Mouse (Mus musculus) kidney, embryonic 14.5 days (tissue): Measurements from ENCODE around the gene Moxd1. TPM values are rescaled to one million over a fixed set of nuclear protein-coding genes. Genes with fewer than 3 reads are reported as not detected.

Source experiments
- ATAC-seq: fragments of 200-750 bp; cut with Nextera tagmentation; 2 replicates; pipeline ENCODE4 v1.8.0; 2017; ENCODE audit warnings: moderate number of reproducible peaks, mild to moderate bottlenecking, moderate TSS enrichment, moderate library complexity; ENCODE audit not compliant: low FRiP score, low TSS enrichment
- H3K27ac ChIP-seq: fragments of 300-500 bp; sonication (generic); 2 replicates; pipeline ENCODE4 v1.5.1; 2014; ENCODE audit warnings: low read depth, mild to moderate bottlenecking, low read length, moderate library complexity, mixed read lengths
- H3K27me3 ChIP-seq: fragments of 300-500 bp; sonication (generic); 2 replicates; pipeline ENCODE4 v1.6.1; 2014; ENCODE audit warnings: mild to moderate bottlenecking, low read length; ENCODE audit not compliant: control insufficient read depth, insufficient read depth
- H3K36me3 ChIP-seq: fragments of 300-500 bp; sonication (generic); 2 replicates; pipeline ENCODE4 v1.6.1; 2014; ENCODE audit warnings: low read length, mixed read lengths; ENCODE audit not compliant: control insufficient read depth, insufficient read depth
- H3K4me1 ChIP-seq: fragments of 300-500 bp; sonication (generic); 2 replicates; pipeline ENCODE4 v1.6.1; 2014; ENCODE audit warnings: low read length, mixed read lengths; ENCODE audit not compliant: control insufficient read depth, insufficient read depth
- H3K4me2 ChIP-seq: fragments of 300-500 bp; sonication (generic); replicated peaks from 2 replicates; pipeline ENCODE4 v1.6.1; 2014; ENCODE audit warnings: low read depth, mild to moderate bottlenecking, low read length
- H3K4me3 ChIP-seq: fragments of 300-500 bp; sonication (generic); 2 replicates; pipeline ENCODE4 v1.5.1; 2014; ENCODE audit warnings: mild to moderate bottlenecking, low read length
- H3K9ac ChIP-seq: fragments of 300-500 bp; sonication (generic); 2 replicates; pipeline ENCODE4 v1.6.1; 2014; ENCODE audit warnings: low read depth, mild to moderate bottlenecking, low read length, moderate library complexity
- H3K9me3 ChIP-seq: fragments of 300-500 bp; sonication (generic); 2 replicates; pipeline ENCODE4 v1.6.1; 2016; ENCODE audit warnings: low read length; ENCODE audit not compliant: control insufficient read depth
- WGBS: fragments of 180-500 bp; shearing (Covaris S2); extraction: QIAGEN DNeasy Blood & Tissue Kit; methylation state at CpG from one replicate; pipeline ENCODE4 v1.1.7; 2014; 5-methylcytosine and 5-hydroxymethylcytosine counted together
- polyA plus RNA-seq: library from polyadenylated mRNA; unstranded; fragments of >200 nt; fragmentation: Nextera tagmentation; extraction: Ambion mirVana; gene quantifications from 2 replicates; pipeline ENCODE4 v1.2.1, GENCODE M21; 2014

Moxd1 gene
- polyA plus RNA-seq, 1 experiment from 2014 or later: 29.7 TPM

DNA sequence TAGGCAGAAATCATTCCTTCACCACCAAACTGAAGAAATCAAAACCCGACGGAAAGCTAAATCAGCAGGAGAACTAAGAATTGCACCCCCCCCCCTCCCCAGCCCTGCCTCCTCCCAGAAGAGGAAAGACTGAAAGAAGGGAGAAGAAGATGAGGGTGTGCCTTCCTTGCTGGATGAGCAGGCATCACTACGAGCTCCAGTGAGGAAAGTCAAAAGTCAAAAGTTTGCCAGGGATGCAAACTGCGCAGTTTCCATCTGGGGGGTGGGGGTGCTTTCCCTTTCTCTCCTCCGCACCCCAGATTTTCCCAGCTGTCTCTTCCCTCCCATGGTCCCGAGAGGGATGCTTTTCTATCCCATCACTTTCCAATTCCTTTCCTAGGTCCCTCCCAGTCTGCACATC lies 406 bp upstream of the Moxd1 start:
- WGBS: 12% methylated on average over 6 of the region's 6 CpGs
- ATAC-seq: no peak

DNA sequence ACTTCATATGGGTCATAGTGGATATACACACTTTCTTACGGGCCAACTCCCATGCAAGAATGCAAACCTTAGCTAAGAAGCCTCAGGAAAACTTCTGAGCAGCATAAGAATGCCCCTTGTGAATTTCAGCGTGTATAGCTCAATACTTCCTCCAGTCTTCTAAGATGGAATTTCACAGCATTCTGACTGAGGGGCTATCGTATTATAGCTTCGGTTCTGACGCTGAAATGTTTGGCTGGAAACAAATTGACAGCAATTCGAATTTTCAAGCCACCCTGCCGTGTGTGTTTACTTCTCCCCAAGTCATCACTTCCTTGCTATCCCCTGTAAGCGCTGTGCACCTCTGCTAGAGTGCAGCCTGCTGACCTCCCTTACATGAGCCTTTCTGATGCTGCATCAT lies 1.3 kb downstream of the Moxd1 start:
- Histone ChIP-seq H3K36me3 (no peaks in the 10 kb centered on the region), H3K4me1 (0 out of 2 replicates have a peak, but pooled peaks cover 3% of the 10 kb centered on the region), H3K9ac (no peak overlapping the region), H3K27me3 (peaks cover 7% of the 10 kb centered on the region; the same call in 1 of the 2 replicates), H3K9me3 (no peaks in the 10 kb centered on the region), H3K4me3 (peak overlapping the region; percentile 43; the same call in 1 of the 2 replicates), H3K27ac (no peak overlapping the region), H3K4me2 (peak overlapping the region; percentile 92)
- no peak for ATAC-seq
- WGBS: 17% methylated on average over 8 of the region's 8 CpGs

More for the DNA sequence above, 406 bp upstream of the Moxd1 start:
- H3K9ac ChIP-seq: peak overlapping the region; percentile 57; the same call in 1 of the 2 replicates
- no peak overlapping the region for H3K27ac ChIP-seq
- peaks cover 7% of the 10 kb centered on the region; the same call in 1 of the 2 replicates for H3K27me3 ChIP-seq
- H3K9me3 ChIP-seq: no peaks in the 10 kb centered on the region
- H3K36me3 ChIP-seq: no peaks in the 10 kb centered on the region
- H3K4me3 ChIP-seq: peak overlapping the region; percentile 43
- 0 out of 2 replicates have a peak, but pooled peaks cover 3% of the 10 kb centered on the region for H3K4me1 ChIP-seq
- peak overlapping the region; percentile 92 for H3K4me2 ChIP-seq

DNA sequence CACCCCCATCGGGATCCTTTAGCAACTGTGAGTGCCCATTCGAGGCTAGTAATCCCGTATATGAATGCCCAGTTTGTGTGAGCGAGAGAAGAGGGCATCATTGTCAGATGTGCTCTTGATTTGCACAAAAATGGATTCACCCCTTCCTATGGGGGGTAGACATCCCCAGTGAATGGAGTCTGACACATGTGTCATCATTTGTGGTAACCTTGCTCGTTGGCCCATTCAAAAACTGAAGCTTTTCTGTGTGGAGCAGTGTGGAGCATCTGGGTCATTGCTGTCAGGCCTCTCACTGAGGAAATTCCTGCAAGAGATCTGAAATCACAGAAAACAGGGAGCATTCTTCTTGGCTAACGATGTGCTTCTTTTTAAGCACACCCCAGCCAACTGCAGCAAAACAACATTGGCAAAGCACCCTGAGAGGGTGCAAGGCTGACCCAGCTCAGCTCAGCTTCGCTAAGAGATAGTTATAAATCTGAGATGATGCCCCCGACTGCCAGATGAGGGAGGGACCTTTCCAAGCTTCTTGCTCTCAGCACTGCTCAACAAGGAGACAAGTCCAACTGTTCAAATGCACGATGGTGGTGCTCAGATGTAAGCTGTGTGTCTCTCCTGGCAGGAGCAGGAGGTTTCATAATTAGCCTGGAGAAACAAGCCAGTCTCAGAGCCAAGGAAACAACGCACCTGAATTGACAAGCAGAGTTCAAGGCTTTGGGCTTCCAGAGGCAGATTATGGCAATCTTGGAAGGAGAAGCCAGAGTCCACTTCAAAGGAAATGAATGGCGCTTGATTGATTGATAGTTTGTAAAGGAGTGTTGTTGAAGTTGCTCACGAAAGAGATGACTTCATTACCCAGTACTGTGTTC lies 5.2 kb downstream of the Moxd1 start:
- no peak overlapping the region for H3K4me3 ChIP-seq
- H3K36me3 ChIP-seq: no peaks in the 10 kb centered on the region
- H3K4me2 ChIP-seq: no peak overlapping the region
- H3K9me3 ChIP-seq: no peaks in the 10 kb centered on the region
- no peak overlapping the region for H3K9ac ChIP-seq
- peaks cover 3% of the 10 kb centered on the region; the same call in 1 of the 2 replicates for H3K27me3 ChIP-seq
- 60% methylated on average over 12 of the region's 12 CpGs for WGBS
- ATAC-seq: no peak
- no peak overlapping the region for H3K27ac ChIP-seq
- H3K4me1 ChIP-seq: 0 out of 2 replicates have a peak, but pooled peaks cover 3% of the 10 kb centered on the region

DNA sequence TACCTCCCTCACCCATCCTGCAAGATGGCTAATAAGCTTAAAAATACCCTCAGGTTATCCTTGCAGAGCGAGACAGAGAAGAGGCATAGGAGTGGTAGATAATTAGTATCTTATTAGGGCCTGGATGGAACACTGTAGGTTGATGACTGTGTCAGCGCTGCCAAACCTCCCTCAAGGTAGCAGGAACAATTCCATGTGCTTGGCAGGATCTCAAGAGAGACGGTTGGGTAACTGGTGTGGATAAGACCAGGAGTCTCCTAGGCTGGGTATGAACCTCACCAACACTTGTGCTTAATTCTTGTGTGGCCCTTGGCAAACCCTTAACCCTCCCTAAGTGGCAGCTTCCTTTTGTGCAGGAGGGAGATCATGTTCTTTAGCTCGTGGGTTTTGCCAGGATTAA lies 9.0 kb downstream of the Moxd1 start:
- Histone ChIP-seq H3K9me3 (no peaks in the 10 kb centered on the region), H3K4me1 (no peaks in the 10 kb centered on the region), H3K27ac (no peak overlapping the region), H3K4me2 (no peak overlapping the region), H3K27me3 (no peaks in the 10 kb centered on the region), H3K36me3 (no peaks in the 10 kb centered on the region), H3K4me3 (no peak overlapping the region), H3K9ac (no peak overlapping the region)
- WGBS: 76% methylated on average over 4 of the region's 4 CpGs
- no peak for ATAC-seq

DNA sequence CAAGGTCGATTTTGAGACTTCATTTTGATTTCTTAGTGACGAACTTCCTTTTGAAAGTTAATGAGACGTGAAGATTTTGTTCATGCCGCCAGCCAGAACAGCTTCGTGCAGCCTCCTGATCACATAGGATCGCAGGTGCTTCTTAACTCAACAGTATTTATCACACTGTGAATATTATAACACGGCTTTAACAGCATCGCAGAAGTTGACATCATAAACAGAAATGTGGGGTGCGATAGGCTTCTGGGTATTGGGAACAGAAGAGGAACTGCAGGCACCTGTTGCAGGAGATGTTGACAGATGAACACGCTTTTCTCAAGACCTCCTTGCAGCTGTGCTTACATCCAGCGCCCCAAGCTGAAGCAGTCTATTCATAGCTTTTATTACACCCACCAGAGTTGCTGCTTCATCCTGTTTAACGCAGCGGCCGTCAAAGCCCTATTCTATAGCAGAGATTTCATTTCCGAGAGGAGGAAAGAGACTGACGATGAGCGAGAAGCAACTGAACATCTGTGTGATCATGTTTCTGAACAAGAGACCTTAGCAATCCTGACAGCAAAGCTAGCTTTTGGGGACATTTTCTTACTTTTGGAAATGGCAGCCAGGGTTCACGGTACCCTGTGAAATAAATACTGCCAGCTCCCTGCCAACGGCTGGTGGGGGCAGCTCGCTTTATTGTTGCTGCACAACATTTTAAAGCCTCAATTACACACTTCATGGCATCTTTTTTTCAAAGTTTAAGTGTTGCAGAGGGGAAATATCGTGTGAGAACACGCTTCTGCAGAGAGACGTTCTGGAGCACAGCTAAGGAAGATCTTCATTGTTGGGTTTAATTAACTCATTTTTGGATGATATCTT lies 12.3 kb downstream of the Moxd1 start:
- no peaks in the 10 kb centered on the region for H3K4me1 ChIP-seq
- H3K36me3 ChIP-seq: no peaks in the 10 kb centered on the region
- H3K4me3 ChIP-seq: no peak overlapping the region
- no peak overlapping the region for H3K9ac ChIP-seq
- H3K4me2 ChIP-seq: no peak overlapping the region
- H3K27me3 ChIP-seq: no peaks in the 10 kb centered on the region
- no peak for ATAC-seq
- no peaks in the 10 kb centered on the region for H3K9me3 ChIP-seq
- H3K27ac ChIP-seq: no peak overlapping the region
- 44% methylated on average over 23 of the region's 23 CpGs for WGBS

DNA sequence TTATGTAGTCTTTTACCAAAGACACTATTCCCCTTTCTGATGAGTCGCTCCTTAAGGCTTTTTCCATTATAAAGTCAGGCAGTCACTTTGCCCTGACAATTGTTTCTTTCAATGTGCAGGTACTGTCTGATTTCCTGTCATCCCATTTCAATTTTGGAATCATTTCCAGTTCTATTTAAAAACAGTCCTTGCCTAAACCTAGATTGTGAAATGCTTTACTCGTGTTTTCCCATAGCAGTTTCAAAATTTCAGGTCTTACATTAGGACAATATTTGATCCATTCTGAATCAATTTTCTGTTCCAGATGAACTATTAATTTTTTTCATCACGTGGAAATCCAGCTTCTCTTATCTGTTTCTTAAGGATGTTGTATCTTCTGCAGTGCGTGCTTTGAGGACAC lies 23.5 kb downstream of the Moxd1 start:
- no peak for ATAC-seq
- H3K27me3 ChIP-seq: no peaks in the 10 kb centered on the region
- no peak overlapping the region for H3K27ac ChIP-seq
- H3K4me3 ChIP-seq: no peak overlapping the region
- H3K36me3 ChIP-seq: no peaks in the 10 kb centered on the region
- H3K4me2 ChIP-seq: no peak overlapping the region
- no peak overlapping the region for H3K9ac ChIP-seq
- H3K4me1 ChIP-seq: no peaks in the 10 kb centered on the region
- H3K9me3 ChIP-seq: no peaks in the 10 kb centered on the region
- 86% methylated on average over 4 of the region's 4 CpGs for WGBS

DNA sequence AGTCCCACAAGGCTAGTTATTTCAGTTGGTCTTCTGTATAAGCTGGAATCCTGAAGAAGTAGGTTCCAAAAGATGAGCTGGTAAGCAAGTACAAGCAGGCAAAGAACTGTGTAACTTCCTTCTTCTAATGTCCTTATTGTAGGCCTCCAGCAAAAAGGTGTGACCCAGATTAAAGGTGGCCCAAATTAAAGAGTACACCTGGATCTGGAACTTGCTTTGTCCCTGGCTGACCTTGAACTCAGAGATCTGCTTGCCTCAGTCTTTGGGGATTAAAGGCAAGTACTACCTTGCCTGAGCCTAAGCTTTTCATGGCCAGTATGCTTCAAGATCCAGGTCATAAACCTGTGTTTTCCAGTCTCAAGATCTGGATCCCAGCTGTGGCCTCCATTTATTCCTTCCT lies 24.8 kb downstream of the Moxd1 start:
- no peak for ATAC-seq
- no peak overlapping the region for H3K27ac ChIP-seq
- no peaks in the 10 kb centered on the region for H3K4me1 ChIP-seq
- H3K4me2 ChIP-seq: no peak overlapping the region
- no peak overlapping the region for H3K9ac ChIP-seq
- H3K4me3 ChIP-seq: no peak overlapping the region
- no peaks in the 10 kb centered on the region for H3K9me3 ChIP-seq
- no peaks in the 10 kb centered on the region for H3K27me3 ChIP-seq
- no peaks in the 10 kb centered on the region for H3K36me3 ChIP-seq

DNA sequence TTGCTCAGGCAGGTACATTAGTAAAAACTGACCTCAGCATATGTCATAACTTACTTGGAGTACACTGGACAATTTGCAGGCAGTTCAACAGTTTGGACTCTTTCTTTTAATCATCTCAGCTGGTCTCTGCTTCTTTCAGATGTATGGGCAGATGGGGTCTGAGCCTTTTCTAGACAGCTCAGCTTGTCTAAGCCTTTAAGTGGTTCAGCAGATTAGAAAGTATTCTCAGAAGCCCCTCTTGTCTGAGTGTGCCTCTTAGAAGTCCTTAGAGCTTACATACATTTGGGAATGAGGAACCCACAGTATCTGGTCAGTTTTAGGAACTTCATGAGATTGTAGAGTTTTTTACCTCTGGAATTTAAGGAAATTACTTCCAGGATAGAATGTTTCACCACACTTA lies 28.3 kb downstream of the Moxd1 start:
- Histone ChIP-seq H3K4me1 (no peaks in the 10 kb centered on the region), H3K27me3 (no peaks in the 10 kb centered on the region), H3K27ac (no peak overlapping the region), H3K4me3 (no peak overlapping the region), H3K9ac (no peak overlapping the region), H3K9me3 (no peaks in the 10 kb centered on the region), H3K4me2 (no peak overlapping the region), H3K36me3 (no peaks in the 10 kb centered on the region)
- no peak for ATAC-seq

DNA sequence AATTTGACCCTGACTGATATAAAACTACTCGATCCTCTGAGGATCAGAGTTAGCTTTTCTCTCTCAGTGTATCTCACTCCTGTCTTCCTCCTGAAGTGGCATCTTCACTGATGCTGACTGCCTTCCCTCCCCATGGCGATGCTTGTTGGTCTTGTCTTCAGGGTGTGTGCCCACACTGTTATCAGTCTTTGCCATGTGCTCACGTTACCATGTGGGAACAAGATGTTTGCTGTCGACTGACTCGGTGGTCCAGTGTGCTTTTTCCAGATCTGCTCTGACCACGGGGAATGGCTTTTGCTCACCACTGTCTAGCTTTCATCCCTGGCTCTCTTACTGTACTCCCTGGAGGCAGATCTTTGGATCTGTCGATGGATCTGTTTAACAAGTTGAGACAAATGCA lies 34.8 kb downstream of the Moxd1 start:
- Histone ChIP-seq H3K27ac (no peak overlapping the region), H3K27me3 (no peaks in the 10 kb centered on the region), H3K9me3 (no peaks in the 10 kb centered on the region), H3K4me2 (no peak overlapping the region), H3K4me3 (no peak overlapping the region), H3K36me3 (no peaks in the 10 kb centered on the region), H3K4me1 (0 out of 2 replicates have a peak, but pooled peaks cover 3% of the 10 kb centered on the region), H3K9ac (no peak overlapping the region)
- ATAC-seq: no peak
- WGBS: 70% methylated on average over 7 of the region's 7 CpGs
